Mouse (Mus musculus) thymus, adult 2 months (tissue): ENCODE results near the gene Ski.

ENCODE experiments used
- CTCF ChIP-seq: fragments of 200-500 bp; IDR thresholded peaks from 2 replicates; pipeline ENCODE4 v1.5.1; 2012; ENCODE audit warnings: mild to moderate bottlenecking, control low read depth, low read length, moderate library complexity, borderline replicate concordance; ENCODE audit not compliant: control insufficient read depth, poor library complexity, insufficient read depth; ENCODE audit errors: extremely low read depth
- POLR2A ChIP-seq: fragments of 200-500 bp; IDR thresholded peaks from 2 replicates; pipeline ENCODE4 v1.6.1; 2012; ENCODE audit warnings: mild to moderate bottlenecking, low read length, control low read depth, moderate library complexity; ENCODE audit not compliant: control insufficient read depth, poor library complexity, insufficient read depth; ENCODE audit errors: extremely low read depth

DNA sequence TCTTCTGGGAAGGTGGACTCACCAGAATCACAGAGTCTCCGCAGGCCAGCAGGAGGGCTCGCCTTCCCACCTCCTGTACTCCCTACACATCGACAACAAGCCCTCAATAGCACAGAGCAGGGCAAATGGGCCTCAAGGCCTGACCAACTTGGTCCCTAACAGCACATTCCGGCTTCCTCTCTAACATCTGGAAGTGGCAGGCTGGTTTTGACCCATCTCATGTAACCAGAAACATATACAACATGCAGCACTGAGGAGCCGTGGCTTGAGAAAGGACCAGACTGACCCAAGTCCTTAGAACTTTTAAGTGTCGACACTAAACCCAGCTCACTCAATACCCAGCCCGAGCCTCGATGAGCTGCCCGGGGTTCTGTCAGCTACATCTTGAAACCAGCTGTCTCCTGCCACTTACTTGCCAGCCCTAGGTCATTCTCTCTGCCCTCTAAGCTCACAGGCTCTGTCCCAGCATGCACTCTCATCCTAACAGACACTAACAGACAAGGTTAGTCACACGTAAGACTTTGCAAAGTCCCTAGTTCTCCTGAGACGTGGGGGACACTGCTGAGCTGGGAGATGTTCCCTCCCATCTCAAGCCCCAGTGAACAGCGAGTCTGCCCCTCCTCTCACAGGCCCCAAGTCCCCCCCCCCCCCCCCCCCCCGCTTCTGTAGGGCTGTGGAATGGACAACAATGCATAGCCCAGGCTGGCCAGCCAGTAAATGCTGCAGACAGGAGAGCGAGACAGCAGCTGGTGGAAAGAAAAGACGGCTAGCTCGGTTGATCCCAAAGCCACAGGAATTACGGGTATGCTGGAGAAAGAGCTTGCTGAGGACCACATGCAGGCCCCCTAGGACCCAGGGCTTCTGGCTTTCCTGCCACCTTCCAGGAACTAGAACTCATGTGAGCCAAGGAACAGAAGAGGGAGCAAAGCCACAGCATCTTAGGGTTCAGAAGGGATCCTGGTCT lies 48.3 kb downstream of the Ski start:
- TF ChIP-seq CTCF (no peak), POLR2A (no peak)
